Mouse (Mus musculus): ENCODE results near the gene Atg7. TPM values are rescaled to one million over a fixed set of nuclear protein-coding genes. Genes with fewer than 3 reads are reported as not detected.

Gene Atg7
- polyA plus RNA-seq, 1 experiment from 2014 or later: 19.7 TPM

DNA sequence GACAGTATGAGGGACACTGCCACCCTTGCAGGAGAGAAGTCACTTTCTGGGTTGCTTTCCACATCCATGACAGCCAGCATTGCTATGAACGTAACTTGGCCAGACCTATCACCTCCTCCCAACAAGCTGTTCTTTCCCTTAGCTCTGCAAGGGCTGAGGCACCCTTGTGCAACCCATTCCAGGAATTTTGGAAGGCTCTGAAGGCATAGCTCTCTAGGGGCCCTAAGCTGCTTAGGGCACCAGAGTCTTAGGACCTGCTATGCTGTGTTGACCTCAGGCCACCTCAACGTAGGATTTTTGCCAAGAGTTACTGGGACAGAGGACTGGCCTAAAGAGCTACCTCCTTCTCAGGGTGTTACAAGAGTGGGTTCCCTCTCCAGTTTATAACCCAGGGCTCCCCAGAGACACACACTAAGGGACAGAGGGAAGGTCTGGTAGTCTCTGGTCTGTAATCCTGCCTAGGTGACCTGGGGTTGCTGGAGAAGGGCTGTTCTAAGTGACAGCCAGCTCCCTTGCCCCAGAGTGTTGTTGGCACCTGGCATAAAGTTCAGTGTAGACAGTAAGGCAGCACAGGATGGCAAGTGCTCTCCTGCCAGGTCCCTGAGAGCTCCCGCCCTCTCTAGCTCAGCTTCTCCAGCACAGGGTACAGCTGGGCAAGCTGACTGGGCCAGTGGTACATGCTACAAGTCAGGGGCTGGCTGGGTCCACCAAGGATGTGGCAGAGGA is 215.3 kb downstream of the Atg7 start:
- Histone ChIP-seq H3K36me3 (replicated peaks) (peaks cover 52% of the 10 kb centered on the region), H3K27me3 (replicated peaks; ENCODE audit: low read depth, poor library complexity, severe bottlenecking) (peaks cover 5% of the 10 kb centered on the region; the same call in 1 of the 2 replicates), H3K4me3 (no peak overlapping the region), H3K9me3 (no peaks in the 10 kb centered on the region), H3K27ac (replicated peaks) (no peak overlapping the region), H3K4me1 (peaks cover 46% of the 10 kb centered on the region)
- DNase-seq (ENCODE audit: low spot score): no peak
- WGBS: 82% methylated on average over 3 of the region's 3 CpGs

DNA sequence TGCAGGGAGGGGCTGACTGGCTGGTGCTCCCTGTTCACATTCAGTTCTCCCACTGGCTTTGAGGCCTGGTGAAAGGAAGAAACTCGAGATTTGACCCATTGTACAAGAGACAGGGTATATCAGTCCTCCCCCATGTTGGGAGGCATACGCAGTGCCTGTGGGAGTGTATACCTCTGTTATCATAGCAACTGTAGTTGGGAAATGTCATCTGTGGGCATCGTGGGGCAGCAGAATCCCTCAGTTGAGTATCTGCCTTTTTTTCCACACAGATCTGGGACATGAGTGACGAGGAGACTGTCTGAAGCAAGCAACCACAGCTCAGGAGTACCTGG is 215.8 kb downstream of the Atg7 start:
- WGBS: 85% methylated on average over 4 of the region's 4 CpGs
- Histone ChIP-seq H3K4me1 (peaks cover 41% of the 10 kb centered on the region), H3K4me3 (no peak overlapping the region), H3K27me3 (replicated peaks; ENCODE audit: low read depth, poor library complexity, severe bottlenecking) (no peaks in the 10 kb centered on the region), H3K9me3 (no peaks in the 10 kb centered on the region), H3K36me3 (replicated peaks) (peaks cover 57% of the 10 kb centered on the region), H3K27ac (replicated peaks) (no peak overlapping the region)
- DNase-seq (ENCODE audit: low spot score): no peak

DNA sequence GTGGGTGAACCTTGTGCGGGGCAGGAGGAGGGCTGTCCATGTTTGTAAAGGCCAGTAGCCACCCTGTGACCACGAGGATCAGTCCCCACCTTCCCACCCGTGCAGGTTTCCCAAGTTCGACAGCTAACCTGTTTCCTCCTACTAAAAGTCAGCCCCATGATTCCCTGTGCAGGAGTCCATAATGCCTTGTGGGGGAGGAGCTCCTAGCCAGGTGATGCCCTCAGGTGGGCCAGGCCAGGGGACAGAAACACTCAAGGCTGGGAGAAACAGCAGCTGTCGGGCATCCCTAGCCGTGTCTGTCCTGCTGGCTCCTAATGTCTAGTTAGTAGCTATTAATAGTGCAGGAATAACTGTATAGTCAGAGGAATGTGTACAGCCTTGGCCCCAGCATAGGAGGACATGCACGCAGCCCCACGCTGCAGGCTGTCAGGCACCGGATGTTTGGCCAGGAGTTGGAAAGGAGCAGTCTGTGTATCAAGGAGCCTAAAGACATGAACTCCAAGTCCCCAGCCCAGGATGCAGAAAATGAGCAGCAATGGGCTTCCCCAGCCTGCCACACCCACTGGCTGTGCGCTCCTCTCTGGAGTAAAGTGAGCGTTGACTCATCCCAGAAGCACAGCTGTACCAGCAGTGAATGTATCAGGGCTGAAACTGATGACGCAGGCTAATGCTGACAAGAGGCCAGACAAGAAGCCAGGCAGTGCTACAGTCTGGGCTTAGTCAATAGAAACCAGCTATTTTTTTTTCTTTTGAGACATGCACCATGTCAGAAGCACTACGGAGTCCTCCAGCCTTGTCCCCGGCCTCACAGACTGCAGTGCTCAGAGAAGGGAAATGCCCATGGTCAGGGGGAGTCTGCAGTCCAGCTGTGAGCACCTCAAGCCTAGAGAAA is 218.0 kb downstream of the Atg7 start:
- Histone ChIP-seq H3K9me3 (no peaks in the 10 kb centered on the region), H3K27me3 (replicated peaks; ENCODE audit: low read depth, poor library complexity, severe bottlenecking) (no peaks in the 10 kb centered on the region), H3K4me3 (no peak overlapping the region), H3K27ac (replicated peaks) (no peak overlapping the region), H3K4me1 (peaks cover 23% of the 10 kb centered on the region), H3K36me3 (replicated peaks) (peaks cover 68% of the 10 kb centered on the region)
- WGBS: 89% methylated on average over 14 of the region's 14 CpGs
- DNase-seq (ENCODE audit: low spot score): no peak

DNA sequence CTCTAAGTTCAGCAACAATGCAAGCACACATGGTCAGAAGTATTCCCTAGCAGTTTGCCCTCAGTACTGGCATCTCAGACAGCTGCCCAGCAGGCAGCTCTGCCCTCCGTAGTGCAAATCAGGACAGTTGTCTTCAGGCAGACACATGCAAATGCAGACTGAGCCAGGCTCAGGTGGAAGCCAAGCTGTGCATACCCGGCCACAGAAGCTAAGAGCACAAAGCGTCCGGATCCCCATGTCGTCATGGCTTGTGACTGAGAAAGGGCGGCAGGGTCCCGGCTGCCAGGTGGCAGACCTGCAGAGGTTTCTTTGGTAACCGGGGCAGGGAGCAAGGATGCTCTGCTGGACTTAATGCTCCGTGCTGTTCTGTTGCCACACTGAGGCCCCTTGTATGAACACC is 218.7 kb downstream of the Atg7 start:
- Histone ChIP-seq H3K9me3 (no peaks in the 10 kb centered on the region), H3K27me3 (replicated peaks; ENCODE audit: low read depth, poor library complexity, severe bottlenecking) (no peaks in the 10 kb centered on the region), H3K36me3 (replicated peaks) (peaks cover 68% of the 10 kb centered on the region), H3K27ac (replicated peaks) (no peak overlapping the region), H3K4me3 (no peak overlapping the region), H3K4me1 (peaks cover 27% of the 10 kb centered on the region)
- DNase-seq (ENCODE audit: low spot score): no peak
- 79% methylated on average over 9 of the region's 9 CpGs for WGBS

DNA sequence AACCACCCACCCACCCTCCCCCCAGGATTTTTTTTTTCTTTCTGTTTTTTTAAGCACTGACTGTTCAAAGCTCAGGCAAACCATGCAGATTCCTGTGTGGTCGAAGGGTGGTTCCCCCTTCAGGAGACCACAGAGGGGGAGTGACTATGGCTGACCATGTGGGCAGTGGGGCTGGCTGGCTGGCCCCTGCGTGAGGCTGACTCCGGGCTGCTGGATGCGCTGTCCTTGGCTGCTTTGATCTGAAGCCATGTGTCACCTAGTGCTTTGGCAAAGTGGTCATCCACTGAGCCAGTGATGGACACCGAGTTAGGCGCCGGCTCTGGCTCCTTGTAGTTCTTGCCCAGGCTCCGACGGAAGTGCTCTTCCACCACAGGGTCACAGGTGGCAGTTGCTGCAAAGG is 219.1 kb downstream of the Atg7 start:
- DNase-seq (ENCODE audit: low spot score): no peak
- no peaks in the 10 kb centered on the region for H3K9me3 ChIP-seq
- H3K27ac ChIP-seq (replicated peaks): no peak overlapping the region
- peaks cover 70% of the 10 kb centered on the region for H3K36me3 ChIP-seq (replicated peaks)
- no peaks in the 10 kb centered on the region for H3K27me3 ChIP-seq (replicated peaks; ENCODE audit: low read depth, poor library complexity, severe bottlenecking)
- H3K4me1 ChIP-seq: peaks cover 30% of the 10 kb centered on the region
- no peak overlapping the region for H3K4me3 ChIP-seq
- 88% methylated on average over 9 of the region's 9 CpGs for WGBS

DNA sequence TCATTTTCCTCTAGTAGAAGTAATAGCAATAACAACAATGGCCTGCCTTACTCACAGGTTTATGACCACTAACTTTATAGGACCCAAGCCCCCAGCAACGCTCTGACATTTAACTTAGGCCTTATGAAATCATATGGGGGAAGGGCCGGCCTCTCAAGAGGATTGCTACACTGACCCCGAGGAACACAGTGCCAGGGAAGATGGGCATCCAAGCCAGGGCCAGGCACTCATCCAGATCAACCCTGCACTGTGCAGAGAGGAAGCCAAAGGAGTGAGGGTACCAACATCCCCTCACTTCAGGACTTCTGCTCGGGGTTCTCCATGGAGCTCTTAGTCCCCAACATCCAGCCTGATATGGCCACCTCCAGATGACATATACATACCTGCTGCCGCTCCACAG is 220.6 kb downstream of the Atg7 start:
- Histone ChIP-seq H3K27me3 (replicated peaks; ENCODE audit: low read depth, poor library complexity, severe bottlenecking) (no peaks in the 10 kb centered on the region), H3K9me3 (no peaks in the 10 kb centered on the region), H3K4me3 (no peak overlapping the region), H3K36me3 (replicated peaks) (peaks cover 71% of the 10 kb centered on the region), H3K27ac (replicated peaks) (no peak overlapping the region), H3K4me1 (peaks cover 20% of the 10 kb centered on the region; the same call in 1 of the 2 replicates)
- 94% methylated on average over 5 of the region's 5 CpGs for WGBS
- DNase-seq (ENCODE audit: low spot score): no peak

DNA sequence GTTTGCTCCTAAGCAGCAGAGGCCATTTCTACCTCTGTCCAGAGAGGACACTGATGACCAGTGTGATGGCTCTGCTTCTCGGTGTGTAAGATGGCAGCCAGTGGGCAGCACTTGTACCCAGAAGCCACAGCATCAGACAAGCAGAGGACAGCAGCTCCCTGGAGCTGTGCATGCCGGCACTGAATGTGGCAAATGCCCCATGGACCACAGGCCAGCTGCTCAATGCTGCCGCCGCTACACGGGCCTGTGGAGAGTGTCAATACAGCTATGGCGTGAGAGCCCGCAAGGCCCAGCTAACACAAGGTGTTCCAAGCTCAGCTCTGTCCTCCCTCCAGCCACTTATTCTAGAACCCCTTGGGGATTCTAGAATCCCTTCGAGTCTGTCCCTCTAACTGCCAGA is 221.5 kb downstream of the Atg7 start:
- Histone ChIP-seq H3K4me1 (peaks cover 27% of the 10 kb centered on the region), H3K36me3 (replicated peaks) (peaks cover 69% of the 10 kb centered on the region)
- WGBS: 91% methylated on average over 8 of the region's 8 CpGs

DNA sequence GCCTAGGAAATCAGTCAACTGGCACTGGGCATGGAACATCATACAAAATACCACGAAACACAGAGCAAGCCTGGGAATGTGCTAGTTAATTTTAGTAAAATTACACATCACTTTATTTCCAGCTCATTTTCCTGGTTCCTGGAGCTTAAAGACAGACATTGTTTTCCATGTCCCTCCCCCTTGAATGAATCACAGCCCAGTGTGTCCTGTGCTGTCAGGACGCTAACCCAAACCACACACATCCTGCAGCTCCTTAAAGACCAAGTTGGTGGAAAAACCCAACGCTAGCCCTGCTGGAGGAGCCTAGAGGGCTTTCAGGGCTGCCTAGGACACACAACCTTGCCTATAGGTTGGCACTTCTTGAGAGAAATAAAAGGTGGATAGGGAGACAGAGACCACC is 223.2 kb downstream of the Atg7 start:
- peaks cover 44% of the 10 kb centered on the region for H3K4me1 ChIP-seq
- H3K27me3 ChIP-seq (replicated peaks; ENCODE audit: low read depth, poor library complexity, severe bottlenecking): no peaks in the 10 kb centered on the region
- H3K27ac ChIP-seq (replicated peaks): no peak overlapping the region
- no peak overlapping the region for H3K4me3 ChIP-seq
- H3K36me3 ChIP-seq (replicated peaks): peaks cover 61% of the 10 kb centered on the region
- 85% methylated on average over 3 of the region's 3 CpGs for WGBS
- no peak for DNase-seq (ENCODE audit: low spot score)
- no peaks in the 10 kb centered on the region for H3K9me3 ChIP-seq

More for the DNA sequence above, 221.5 kb downstream of the Atg7 start:
- no peaks in the 10 kb centered on the region for H3K9me3 ChIP-seq
- DNase-seq (ENCODE audit: low spot score): no peak
- H3K27me3 ChIP-seq (replicated peaks; ENCODE audit: low read depth, poor library complexity, severe bottlenecking): no peaks in the 10 kb centered on the region
- H3K4me3 ChIP-seq: no peak overlapping the region
- H3K27ac ChIP-seq (replicated peaks): no peak overlapping the region

DNA sequence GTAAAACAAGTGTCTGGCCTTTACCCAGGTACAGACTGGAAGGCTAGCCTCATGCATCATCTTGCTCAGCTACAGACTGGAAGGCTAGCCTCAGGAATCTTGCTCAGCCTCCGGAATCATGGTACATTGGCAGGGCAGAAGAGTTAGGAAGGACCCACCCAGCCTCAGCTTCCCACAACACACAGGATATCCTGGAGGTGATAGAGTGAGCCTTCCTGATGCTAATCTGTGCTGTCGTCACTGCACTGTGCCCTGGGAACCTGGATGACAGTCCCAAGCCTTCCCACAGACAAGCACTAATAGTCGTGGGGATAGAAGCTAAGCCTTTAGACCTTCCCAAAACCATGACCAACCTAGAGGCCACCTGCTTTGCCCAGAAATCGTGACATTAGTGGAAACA is 223.7 kb downstream of the Atg7 start:
- Histone ChIP-seq H3K4me1 (peaks cover 49% of the 10 kb centered on the region), H3K36me3 (replicated peaks) (peaks cover 61% of the 10 kb centered on the region), H3K27me3 (replicated peaks; ENCODE audit: low read depth, poor library complexity, severe bottlenecking) (no peaks in the 10 kb centered on the region), H3K4me3 (no peak overlapping the region), H3K27ac (replicated peaks) (no peak overlapping the region), H3K9me3 (no peaks in the 10 kb centered on the region)
- 86% methylated on average over 4 of the region's 4 CpGs for WGBS
- DNase-seq (ENCODE audit: low spot score): no peak

DNA sequence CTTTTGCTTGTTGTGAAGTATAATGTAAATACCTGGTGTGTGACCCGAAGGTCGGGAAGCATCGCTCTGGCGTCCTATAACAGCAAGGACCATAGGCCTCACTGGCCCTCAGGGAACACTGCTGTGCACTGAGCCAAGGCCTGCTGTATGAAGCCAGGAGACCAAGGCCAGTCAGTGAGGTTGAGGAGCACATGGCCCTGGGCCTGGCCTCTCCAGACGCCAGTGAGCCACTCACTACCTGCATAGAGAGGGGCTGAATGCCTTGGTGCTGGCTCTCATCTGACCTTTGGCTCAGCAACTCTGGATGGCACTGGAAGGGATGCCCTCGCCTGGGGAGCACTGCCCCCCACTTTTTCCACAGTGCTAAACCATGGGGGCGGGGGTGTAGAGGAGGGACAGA is 225.8 kb downstream of the Atg7 start:
- Histone ChIP-seq H3K4me1 (peaks cover 57% of the 10 kb centered on the region), H3K27me3 (replicated peaks; ENCODE audit: low read depth, poor library complexity, severe bottlenecking) (no peaks in the 10 kb centered on the region), H3K27ac (replicated peaks) (0 out of 2 replicates have a peak overlapping the region, but pooled peaks have one; percentile 37), H3K9me3 (no peaks in the 10 kb centered on the region), H3K36me3 (replicated peaks) (peaks cover 42% of the 10 kb centered on the region), H3K4me3 (no peak overlapping the region)
- no peak for DNase-seq (ENCODE audit: low spot score)
- 83% methylated on average over 7 of the region's 7 CpGs for WGBS

DNA sequence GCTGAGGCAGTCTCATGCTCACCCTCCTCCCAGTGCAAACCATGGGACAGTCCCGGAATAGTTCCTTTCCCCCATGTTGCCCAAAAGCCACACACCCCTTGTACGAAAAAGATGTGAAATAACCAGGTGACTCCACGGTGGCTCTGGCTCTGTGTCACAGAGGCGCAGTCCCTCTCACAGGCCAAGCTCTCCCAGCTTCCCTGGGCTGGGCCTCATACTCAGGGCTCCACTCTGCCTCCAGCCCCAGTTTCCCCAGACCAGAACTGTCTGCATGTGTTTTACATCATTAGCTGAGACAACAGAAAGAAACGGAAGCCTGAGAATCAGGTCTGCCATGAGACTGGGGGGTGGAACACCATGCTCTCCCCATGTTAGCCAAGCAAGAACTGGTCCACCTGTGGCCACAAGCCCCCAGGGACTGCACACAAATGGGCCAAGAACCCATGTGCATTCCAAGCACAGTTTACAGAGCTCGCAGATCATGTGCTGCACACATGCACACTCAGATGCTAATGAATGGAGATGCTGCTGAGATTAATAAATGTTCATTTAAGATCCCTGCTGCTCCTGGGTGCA is 226.7 kb downstream of the Atg7 start:
- no peak for DNase-seq (ENCODE audit: low spot score)
- Histone ChIP-seq H3K9me3 (no peaks in the 10 kb centered on the region), H3K4me3 (no peak overlapping the region; the same call in 1 of the 2 replicates), H3K36me3 (replicated peaks) (peaks cover 33% of the 10 kb centered on the region), H3K4me1 (peaks cover 62% of the 10 kb centered on the region), H3K27me3 (replicated peaks; ENCODE audit: low read depth, poor library complexity, severe bottlenecking) (no peaks in the 10 kb centered on the region), H3K27ac (replicated peaks) (peak overlapping the region; percentile 59)
- WGBS: 70% methylated on average over 6 of the region's 6 CpGs

DNA sequence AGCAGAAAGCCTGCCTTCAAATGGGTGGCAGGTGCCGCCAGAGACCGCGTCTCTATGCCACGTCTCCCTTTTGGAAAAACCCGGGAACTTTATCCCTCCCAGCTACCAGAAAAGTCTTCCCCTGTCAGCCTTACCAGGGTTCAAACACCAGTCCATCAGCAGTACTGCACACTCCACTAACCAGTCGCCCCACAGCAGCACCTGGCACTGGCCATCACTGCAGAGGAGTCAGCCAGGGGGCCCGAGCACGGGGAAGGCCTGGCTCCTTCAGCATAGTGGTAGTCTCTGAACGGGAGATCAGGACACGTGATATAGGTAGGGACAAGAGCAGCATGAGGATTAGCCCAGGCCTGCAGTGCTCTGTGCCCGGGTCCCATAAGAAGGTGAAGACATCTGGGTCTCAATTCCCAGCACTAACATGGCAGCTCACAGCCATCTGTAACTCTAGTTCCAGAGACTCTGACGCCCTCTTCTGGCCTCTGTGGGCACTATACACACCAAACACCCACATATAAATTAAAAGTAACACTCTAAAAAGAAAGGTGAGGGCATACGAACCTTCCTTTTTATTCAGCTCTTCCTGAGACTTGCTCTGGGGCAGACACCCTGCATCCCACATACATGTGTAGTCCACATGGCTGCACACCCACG is 228.2 kb downstream of the Atg7 start:
- peak overlapping the region; percentile 55; the same call in 1 of the 2 replicates for H3K27ac ChIP-seq (replicated peaks)
- no peak overlapping the region for H3K4me3 ChIP-seq
- H3K4me1 ChIP-seq: peaks cover 77% of the 10 kb centered on the region
- H3K36me3 ChIP-seq (replicated peaks): peaks cover 31% of the 10 kb centered on the region
- no peaks in the 10 kb centered on the region for H3K27me3 ChIP-seq (replicated peaks; ENCODE audit: low read depth, poor library complexity, severe bottlenecking)
- H3K9me3 ChIP-seq: no peaks in the 10 kb centered on the region
- no peak for DNase-seq (ENCODE audit: low spot score)
- WGBS: 86% methylated on average over 14 of the region's 14 CpGs

Measured in embryonic facial prominence, embryonic 10.5 days (tissue).